Mouse (Mus musculus): ENCODE results near the gene Tarbp2. TPM values are rescaled to one million over a fixed set of nuclear protein-coding genes. Genes with fewer than 3 reads are reported as not detected.

The Tarbp2 gene
- polyA plus RNA-seq, 1 experiment from 2014 or later = 103 TPM

DNA sequence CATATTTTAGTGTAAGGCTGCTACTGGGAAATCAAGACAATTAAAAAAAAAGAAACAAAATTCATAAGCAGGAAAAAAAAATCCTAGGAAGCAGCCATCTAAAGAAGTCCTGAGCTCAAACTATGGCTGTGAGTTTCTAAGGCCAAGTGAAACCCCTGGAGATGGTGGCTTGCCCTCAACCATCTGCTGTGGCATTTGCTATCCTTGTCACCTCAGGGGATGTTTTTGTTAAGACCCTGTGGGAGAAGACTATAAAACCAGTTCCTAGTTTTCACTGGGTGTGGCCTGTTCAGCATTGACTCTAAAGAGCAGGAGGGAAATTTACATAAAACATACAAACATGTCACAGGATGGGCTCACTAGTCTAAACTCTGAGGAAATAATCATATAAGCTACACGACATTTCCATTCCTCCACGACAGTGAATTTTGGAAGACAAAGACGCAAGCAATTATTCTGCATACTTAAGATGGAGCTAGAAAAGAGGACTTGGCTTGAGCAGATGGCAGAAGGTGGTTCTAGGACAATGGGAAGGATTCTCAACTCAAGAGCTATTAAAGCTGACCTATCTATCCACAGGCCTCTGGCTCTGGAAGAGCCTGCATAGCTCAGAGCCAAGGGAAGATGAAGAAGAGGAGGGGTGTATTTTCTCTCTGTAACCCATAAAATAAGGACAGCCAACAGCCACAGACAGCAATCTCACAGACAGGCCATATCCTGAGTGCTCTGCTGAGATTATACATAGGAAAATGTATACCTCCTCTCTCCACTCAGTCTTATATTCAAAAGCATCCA is 14.3 kb downstream of the Tarbp2 start:
- Histone ChIP-seq H3K9ac (replicated peaks) (no peak overlapping the region), H3K9me3 (no peaks in the 10 kb centered on the region), H3K27ac (replicated peaks) (peak overlapping the region; percentile 61), H3K4me2 (replicated peaks) (no peak overlapping the region), H3K4me3 (no peak overlapping the region), H3K4me1 (no peaks in the 10 kb centered on the region), H3K27me3 (no peaks in the 10 kb centered on the region), H3K36me3 (peaks cover 81% of the 10 kb centered on the region)
- ATAC-seq (replicated peaks) = no peak
- 74% methylated on average over 3 of the region's 3 CpGs for WGBS

- no peak overlapping the region for H3K4me3 ChIP-seq
- no peaks in the 10 kb centered on the region for H3K9me3 ChIP-seq
- H3K27ac ChIP-seq (replicated peaks) = no peak overlapping the region
- H3K27me3 ChIP-seq = no peaks in the 10 kb centered on the region
- WGBS = 93% methylated on average over 7 of the region's 7 CpGs
- H3K4me1 ChIP-seq = no peaks in the 10 kb centered on the region
- H3K36me3 ChIP-seq = peaks cover 74% of the 10 kb centered on the region
- no peak for ATAC-seq (replicated peaks)
- no peak overlapping the region for H3K9ac ChIP-seq (replicated peaks)
- no peak overlapping the region for H3K4me2 ChIP-seq (replicated peaks)
These were observed 15.9 kb downstream of the Tarbp2 start for GRCm38 (mm10) chr15:102533926-102534325.

- Histone ChIP-seq H3K9ac (replicated peaks) (no peak overlapping the region), H3K27me3 (no peaks in the 10 kb centered on the region), H3K27ac (replicated peaks) (peak overlapping the region; percentile 51), H3K4me3 (no peak overlapping the region), H3K9me3 (no peaks in the 10 kb centered on the region), H3K36me3 (peaks cover 49% of the 10 kb centered on the region), H3K4me2 (replicated peaks) (no peak overlapping the region), H3K4me1 (peaks cover 15% of the 10 kb centered on the region)
- ATAC-seq (replicated peaks) = no peak
- 72% methylated on average over 4 of the region's 4 CpGs for WGBS
These were observed 26.8 kb downstream of the Tarbp2 start for GRCm38 (mm10) chr15:102544801-102545200.

GRCm38 (mm10) chr15:102546246-102546645 is 28.3 kb downstream of the Tarbp2 start:
- H3K36me3 ChIP-seq = peaks cover 38% of the 10 kb centered on the region
- peak overlapping the region; percentile 89 for H3K27ac ChIP-seq (replicated peaks)

GRCm38 (mm10) chr15:102546677-102547427 is 28.9 kb downstream of the Tarbp2 start:
- H3K27ac ChIP-seq (replicated peaks) = peak overlapping the region; percentile 89
- no peaks in the 10 kb centered on the region for H3K27me3 ChIP-seq
- H3K36me3 ChIP-seq = peaks cover 42% of the 10 kb centered on the region
- H3K4me2 ChIP-seq (replicated peaks) = no peak overlapping the region
- ATAC-seq (replicated peaks) = peak; percentile 89
- H3K9ac ChIP-seq (replicated peaks) = no peak overlapping the region
- H3K9me3 ChIP-seq = no peaks in the 10 kb centered on the region
- WGBS = 62% methylated on average over 3 of the region's 3 CpGs
- peaks cover 15% of the 10 kb centered on the region for H3K4me1 ChIP-seq
- H3K4me3 ChIP-seq = no peak overlapping the region

More at GRCm38 (mm10) chr15:102546246-102546645, 28.3 kb downstream of the Tarbp2 start:
- no peaks in the 10 kb centered on the region for H3K27me3 ChIP-seq
- H3K4me1 ChIP-seq = peaks cover 15% of the 10 kb centered on the region
- H3K9me3 ChIP-seq = no peaks in the 10 kb centered on the region
- WGBS = 80% methylated on average over 3 of the region's 3 CpGs
- no peak overlapping the region for H3K4me3 ChIP-seq
- H3K4me2 ChIP-seq (replicated peaks) = no peak overlapping the region
- peak; percentile 24; the same call in 1 of the 2 replicates for ATAC-seq (replicated peaks)
- no peak overlapping the region for H3K9ac ChIP-seq (replicated peaks)

- peak; percentile 71 for ATAC-seq (replicated peaks)
- H3K27ac ChIP-seq (replicated peaks) = peak overlapping the region; percentile 89
- no peak overlapping the region for H3K4me2 ChIP-seq (replicated peaks)
- no peaks in the 10 kb centered on the region for H3K27me3 ChIP-seq
- H3K9ac ChIP-seq (replicated peaks) = no peak overlapping the region
- no peak overlapping the region for H3K4me3 ChIP-seq
- H3K4me1 ChIP-seq = peaks cover 15% of the 10 kb centered on the region
- peaks cover 43% of the 10 kb centered on the region for H3K36me3 ChIP-seq
- H3K9me3 ChIP-seq = no peaks in the 10 kb centered on the region
- 54% methylated on average over 3 of the region's 3 CpGs for WGBS
These were observed 29.5 kb downstream of the Tarbp2 start for GRCm38 (mm10) chr15:102547478-102547877.

GRCm38 (mm10) chr15:102552599-102552998 is 34.6 kb downstream of the Tarbp2 start:
- WGBS = 94% methylated on average over 5 of the region's 5 CpGs
- H3K27ac ChIP-seq (replicated peaks) = no peak overlapping the region
- H3K9me3 ChIP-seq = no peaks in the 10 kb centered on the region
- H3K4me1 ChIP-seq = peaks cover under 1% of the 10 kb centered on the region; the same call in 1 of the 2 replicates
- peaks cover 43% of the 10 kb centered on the region for H3K36me3 ChIP-seq
- H3K4me2 ChIP-seq (replicated peaks) = no peak overlapping the region
- no peak overlapping the region for H3K4me3 ChIP-seq
- no peak overlapping the region for H3K9ac ChIP-seq (replicated peaks)
- no peak for ATAC-seq (replicated peaks)
- no peaks in the 10 kb centered on the region for H3K27me3 ChIP-seq

DNA sequence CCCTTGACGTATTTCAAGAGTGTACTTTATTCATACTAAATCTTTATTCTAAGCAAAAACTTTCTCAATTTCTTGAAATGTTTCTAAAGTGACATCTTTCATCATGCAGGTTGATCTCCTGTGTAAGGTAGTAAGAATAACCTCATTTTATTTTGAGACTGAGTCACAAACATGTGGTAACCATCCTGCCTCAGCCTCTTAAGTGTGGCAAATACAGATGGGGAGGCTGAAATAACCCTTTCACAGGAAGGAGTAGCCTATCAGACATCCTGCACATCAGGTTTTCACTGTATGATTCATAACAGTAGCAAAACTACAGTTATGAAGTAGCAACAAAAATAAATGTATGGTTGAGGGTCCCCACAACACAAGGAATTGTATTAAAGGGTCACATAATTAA is 37.6 kb downstream of the Tarbp2 start:
- 96% methylated on average over 1 of the region's 1 CpGs for WGBS
- no peak overlapping the region for H3K27ac ChIP-seq (replicated peaks)
- H3K4me3 ChIP-seq = no peak overlapping the region
- ATAC-seq (replicated peaks) = no peak
- no peaks in the 10 kb centered on the region for H3K27me3 ChIP-seq
- H3K4me1 ChIP-seq = no peaks in the 10 kb centered on the region
- peaks cover 43% of the 10 kb centered on the region for H3K36me3 ChIP-seq
- H3K4me2 ChIP-seq (replicated peaks) = no peak overlapping the region
- H3K9me3 ChIP-seq = no peaks in the 10 kb centered on the region
- no peak overlapping the region for H3K9ac ChIP-seq (replicated peaks)

- Histone ChIP-seq H3K9me3 (no peaks in the 10 kb centered on the region), H3K4me3 (no peak overlapping the region), H3K4me2 (replicated peaks) (no peak overlapping the region), H3K9ac (replicated peaks) (no peak overlapping the region), H3K27ac (replicated peaks) (no peak overlapping the region), H3K27me3 (no peaks in the 10 kb centered on the region), H3K4me1 (no peaks in the 10 kb centered on the region), H3K36me3 (peaks cover 29% of the 10 kb centered on the region)
- ATAC-seq (replicated peaks) = no peak
These were observed 39.6 kb downstream of the Tarbp2 start for GRCm38 (mm10) chr15:102557580-102557979.

DNA sequence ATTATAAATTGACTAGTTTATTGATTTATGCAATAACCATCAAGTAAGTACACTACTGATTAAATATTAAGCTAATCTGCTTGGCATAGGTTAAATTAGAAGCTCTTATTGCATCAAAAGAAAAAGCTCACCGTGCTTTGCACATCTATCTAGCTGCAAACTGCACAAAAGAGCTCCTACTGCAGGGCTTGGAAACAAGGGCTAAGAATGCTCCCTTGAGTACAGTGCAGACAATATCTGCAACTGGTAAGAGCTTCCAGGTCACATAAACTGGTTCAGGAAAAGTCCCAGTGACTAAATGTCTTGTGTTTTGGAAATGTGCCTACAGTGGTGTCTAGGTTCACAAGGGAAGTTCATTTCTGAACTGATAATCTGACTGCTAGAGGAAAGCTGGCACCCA is 44.5 kb downstream of the Tarbp2 start:
- Histone ChIP-seq H3K27ac (replicated peaks) (peak overlapping the region; percentile 1; the same call in 1 of the 2 replicates), H3K4me2 (replicated peaks) (no peak overlapping the region), H3K4me1 (no peaks in the 10 kb centered on the region), H3K4me3 (no peak overlapping the region), H3K9me3 (no peaks in the 10 kb centered on the region), H3K27me3 (no peaks in the 10 kb centered on the region), H3K9ac (replicated peaks) (no peak overlapping the region), H3K36me3 (peaks cover 7% of the 10 kb centered on the region; the same call in 1 of the 2 replicates)
- no peak for ATAC-seq (replicated peaks)
- 85% methylated on average over 1 of the region's 1 CpGs for WGBS

- peak overlapping the region; percentile 1; the same call in 1 of the 2 replicates for H3K27ac ChIP-seq (replicated peaks)
These were observed 45.1 kb downstream of the Tarbp2 start for GRCm38 (mm10) chr15:102563061-102563460.

GRCm38 (mm10) chr15:102563681-102564080 is 45.7 kb downstream of the Tarbp2 start:
- Histone ChIP-seq H3K36me3 (peaks cover 7% of the 10 kb centered on the region; the same call in 1 of the 2 replicates), H3K9me3 (no peaks in the 10 kb centered on the region), H3K4me3 (no peak overlapping the region), H3K4me2 (replicated peaks) (no peak overlapping the region), H3K4me1 (no peaks in the 10 kb centered on the region), H3K27me3 (no peaks in the 10 kb centered on the region), H3K27ac (replicated peaks) (no peak overlapping the region), H3K9ac (replicated peaks) (no peak overlapping the region)
- WGBS = 54% methylated on average over 5 of the region's 5 CpGs
- no peak for ATAC-seq (replicated peaks)

More at GRCm38 (mm10) chr15:102563061-102563460, 45.1 kb downstream of the Tarbp2 start:
- no peaks in the 10 kb centered on the region for H3K4me1 ChIP-seq
- 84% methylated on average over 3 of the region's 3 CpGs for WGBS
- peaks cover 7% of the 10 kb centered on the region; the same call in 1 of the 2 replicates for H3K36me3 ChIP-seq
- H3K9me3 ChIP-seq = no peaks in the 10 kb centered on the region
- H3K4me2 ChIP-seq (replicated peaks) = no peak overlapping the region
- no peak overlapping the region for H3K4me3 ChIP-seq
- H3K27me3 ChIP-seq = no peaks in the 10 kb centered on the region
- ATAC-seq (replicated peaks) = no peak
- H3K9ac ChIP-seq (replicated peaks) = no peak overlapping the region

All from forebrain, embryonic 15.5 days (tissue).